10 mouse cellular contexts compared by ENCODE assay signal in genomic region chr13:93787647-93788046, GRCm38 (mm10). TPM values are rescaled to one million over a fixed set of nuclear protein-coding genes. Genes with fewer than 3 reads are reported as not detected.
DNase-seq lines count a peak whose midpoint lies in the region; ATAC-seq and TF ChIP-seq lines count a peak whose summit lies in the region.
"Had no signal": no experiment of that assay in that cellular context is flagged by ENCODE, and none has a peak within 500 bp of the region (broad histone marks: within the 10 kb centered on the region; RNA-seq: fewer than 3 reads in every experiment).

No protein-coding gene starts in this region.

- 40% methylated on average over 8 of the region's 8 CpGs for WGBS in kidney, postnatal 0 days
- 61% methylated on average over 8 of the region's 8 CpGs for WGBS in kidney, embryonic 16.5 days

- ATAC-seq in kidney, postnatal 0 days (replicated peaks; ENCODE audit: low FRiP score, low read depth) = no peak
- ATAC-seq in kidney, embryonic 16.5 days (ENCODE audit: low FRiP score, low TSS enrichment) = no peak

- no peak overlapping the region for H3K4me3 ChIP-seq in kidney, postnatal 0 days (replicated peaks; ENCODE audit: low read depth, low read length)
- no peak overlapping the region for H3K4me3 ChIP-seq in kidney, embryonic 16.5 days (ENCODE audit: low read length)
- H3K4me3 ChIP-seq: limb, embryonic 12.5 days had no signal

- no peaks in the 10 kb centered on the region for H3K9me3 ChIP-seq in kidney, postnatal 0 days (replicated peaks; ENCODE audit: low read length)
- no peaks in the 10 kb centered on the region for H3K9me3 ChIP-seq in kidney, embryonic 16.5 days (ENCODE audit: low read length)
- H3K9me3 ChIP-seq: limb, embryonic 12.5 days had no signal

- no peak for TF ChIP-seq CTCF in kidney, postnatal 0 days (IDR thresholded peaks at IDR 0.05; ENCODE audit: low read depth)

- no peak overlapping the region for H3K4me2 ChIP-seq in kidney, postnatal 0 days (ENCODE audit: low read length)
- no peak overlapping the region for H3K4me2 ChIP-seq in kidney, embryonic 16.5 days (replicated peaks; ENCODE audit: low read depth, low read length)
- H3K4me2 ChIP-seq: limb, embryonic 12.5 days had no signal

- H3K27ac ChIP-seq in kidney, postnatal 0 days = no peak overlapping the region
- no peak overlapping the region for H3K27ac ChIP-seq in kidney, embryonic 16.5 days (ENCODE audit: low read length)
- H3K27ac ChIP-seq: limb, embryonic 12.5 days had no signal

- DNase-seq in kidney, postnatal 0 days (ENCODE audit: low spot score) = peak; percentile 64
- peak; percentile 50 to 65 for DNase-seq in right cerebral cortex, postnatal 10 days (ENCODE audit: low spot score in 2 of 2)
- DNase-seq in right cerebral cortex, postnatal 25 days = no peak
- DNase-seq in cerebellum, postnatal 14 days = peak; percentile 89 to 90
- DNase-seq in skeletal muscle tissue, adult 2 months (ENCODE audit: low read depth, low spot score) = peak; percentile 18
- DNase-seq in spleen, postnatal 36 days (ENCODE audit: low spot score in 2 of 2) = no peak
- DNase-seq: right cerebral cortex, adult 18-20 months; thymus, postnatal 36 days had no signal

- H3K4me1 ChIP-seq in kidney, postnatal 0 days (replicated peaks; ENCODE audit: insufficient read depth, low read length) = no peaks in the 10 kb centered on the region
- H3K4me1 ChIP-seq in kidney, embryonic 16.5 days (ENCODE audit: insufficient read depth, low read length) = peaks cover 5% of the 10 kb centered on the region; the same call in 1 of the 2 replicates

- no peaks in the 10 kb centered on the region for H3K36me3 ChIP-seq in kidney, postnatal 0 days (ENCODE audit: insufficient read depth, low read length)
- no peaks in the 10 kb centered on the region for H3K36me3 ChIP-seq in kidney, embryonic 16.5 days (ENCODE audit: insufficient read depth, low read length)
- H3K36me3 ChIP-seq: limb, embryonic 12.5 days had no signal

- no peak overlapping the region for H3K9ac ChIP-seq in kidney, postnatal 0 days (ENCODE audit: low read depth, low read length)
- no peak overlapping the region for H3K9ac ChIP-seq in kidney, embryonic 16.5 days (replicated peaks; ENCODE audit: low read length)
- H3K9ac ChIP-seq: limb, embryonic 12.5 days had no signal

- H3K27me3 ChIP-seq in kidney, postnatal 0 days (ENCODE audit: insufficient read depth, low read length) = no peaks in the 10 kb centered on the region
- H3K27me3 ChIP-seq in kidney, embryonic 16.5 days (ENCODE audit: insufficient read depth, low read length) = no peaks in the 10 kb centered on the region
- H3K27me3 ChIP-seq: limb, embryonic 12.5 days had no signal

RNA-seq across cellular contexts. Expression of gene Arsb, which starts 16.2 kb away (rescaled TPM):
- polyA plus RNA-seq in kidney, postnatal 0 days (2015; fragmentation: Nextera tagmentation; extraction: Ambion mirVana) = 11.4 and 11.9 TPM in 2 replicates
- 13.4 and 15.9 TPM in 2 replicates for polyA plus RNA-seq in kidney, embryonic 16.5 days (2015; fragmentation: Nextera tagmentation; extraction: Ambion mirVana)

Comparison
In these comparisons a context has a peak if more than half of its experiments do, and no peak if none do; other contexts are left out.
1. DNase-seq: peak in kidney, postnatal 0 days (single experiment), right cerebral cortex, postnatal 10 days (2 of 2), cerebellum, postnatal 14 days (2 of 2) and skeletal muscle tissue, adult 2 months (single experiment); none in right cerebral cortex, postnatal 25 days (single experiment) and spleen, postnatal 36 days (0 of 2).